Mouse (Mus musculus): ENCODE results near the gene Mrps11.

Gene Mrps11

GRCm38 (mm10) chr7:78793895-78794570, 11.1 kb downstream of the Mrps11 start:
- DNase-seq (ENCODE audit: extremely low read depth, low read depth, low spot score), result no peak

- peak; percentile 52 for DNase-seq (ENCODE audit: extremely low read depth, low read depth, low spot score)
These were observed 11.7 kb downstream of the Mrps11 start for GRCm38 (mm10) chr7:78794571-78795092.

GRCm38 (mm10) chr7:78796624-78797023, 13.7 kb downstream of the Mrps11 start:
- no peak for DNase-seq (ENCODE audit: extremely low read depth, low read depth, low spot score)

- DNase-seq (ENCODE audit: extremely low read depth, low read depth, low spot score), result no peak
These were observed 15.0 kb downstream of the Mrps11 start for GRCm38 (mm10) chr7:78797843-78798455.

- no peak for DNase-seq (ENCODE audit: extremely low read depth, low read depth, low spot score)
These were observed 17.0 kb downstream of the Mrps11 start for GRCm38 (mm10) chr7:78799730-78800496.

GRCm38 (mm10) chr7:78803841-78804240, 20.9 kb downstream of the Mrps11 start:
- no peak for DNase-seq (ENCODE audit: extremely low read depth, low read depth, low spot score)

GRCm38 (mm10) chr7:78807192-78807591, 24.3 kb downstream of the Mrps11 start:
- DNase-seq (ENCODE audit: extremely low read depth, low read depth, low spot score), result no peak

GRCm38 (mm10) chr7:78813791-78814190, 30.9 kb downstream of the Mrps11 start:
- no peak for DNase-seq (ENCODE audit: extremely low read depth, low read depth, low spot score)

GRCm38 (mm10) chr7:78814766-78815165, 31.8 kb downstream of the Mrps11 start:
- no peak for DNase-seq (ENCODE audit: extremely low read depth, low read depth, low spot score)

- no peak for DNase-seq (ENCODE audit: extremely low read depth, low read depth, low spot score)
These were observed 35.4 kb downstream of the Mrps11 start for GRCm38 (mm10) chr7:78818336-78818735.

GRCm38 (mm10) chr7:78826682-78827385, 43.9 kb downstream of the Mrps11 start:
- DNase-seq (ENCODE audit: extremely low read depth, low read depth, low spot score), result no peak

GRCm38 (mm10) chr7:78827749-78828362, 44.9 kb downstream of the Mrps11 start:
- DNase-seq (ENCODE audit: extremely low read depth, low read depth, low spot score), result no peak

GRCm38 (mm10) chr7:78835656-78836055, 52.7 kb downstream of the Mrps11 start:
- DNase-seq (ENCODE audit: extremely low read depth, low read depth, low spot score), result no peak

GRCm38 (mm10) chr7:78837250-78837649, 54.3 kb downstream of the Mrps11 start:
- DNase-seq (ENCODE audit: extremely low read depth, low read depth, low spot score), result no peak

- DNase-seq (ENCODE audit: extremely low read depth, low read depth, low spot score), result no peak
These were observed 58.7 kb downstream of the Mrps11 start for GRCm38 (mm10) chr7:78841601-78842000.

Measured in fat pad, adult 2 months (tissue).